Mouse (Mus musculus): Measurements from ENCODE around the gene Arhgef28. TPM values are rescaled to one million over a fixed set of nuclear protein-coding genes. Genes with fewer than 3 reads are reported as not detected.
A peak's percentile ranks its signal among the peaks of the same experiment; 100 is the strongest.

The Arhgef28 gene
- polyA plus RNA-seq, 1 experiment = 16.7 TPM

DNA sequence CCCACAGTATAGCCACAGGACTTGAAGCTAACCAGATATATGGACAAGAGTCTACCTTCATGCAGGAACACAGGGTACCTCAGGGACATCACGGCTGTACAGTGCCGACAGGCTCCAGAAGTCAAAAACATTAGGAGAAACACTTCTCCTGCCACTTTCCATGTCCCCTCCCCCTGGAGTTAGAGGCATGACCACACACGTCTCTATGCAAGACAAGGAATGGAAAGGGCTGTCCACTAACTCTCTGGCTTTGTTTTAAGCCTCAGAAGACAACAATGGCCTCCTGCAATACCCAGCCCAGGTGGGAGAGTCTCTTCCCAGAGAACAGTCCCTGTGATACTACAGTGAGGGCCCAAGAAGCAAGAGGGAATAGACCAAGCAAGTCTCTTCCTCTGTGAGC is 191.3 kb downstream of the Arhgef28 start:
- peak overlapping the region; percentile 84 for H3K27ac ChIP-seq (ENCODE audit: insufficient read depth, low read length)
- no peak for TF ChIP-seq CTCF (IDR thresholded peaks at IDR 0.05; ENCODE audit: borderline replicate concordance, insufficient read depth, low read length)
- no peak for TF ChIP-seq POLR2A (IDR thresholded peaks at IDR 0.05; ENCODE audit: low read depth, low read length)
- H3K4me1 ChIP-seq (ENCODE audit: control insufficient read depth, insufficient read depth, low read length) = no peaks in the 10 kb centered on the region
- peak overlapping the region; percentile 44 for H3K4me3 ChIP-seq (ENCODE audit: insufficient read depth, low read length)

- Histone ChIP-seq H3K4me3 (ENCODE audit: insufficient read depth, low read length) (no peak overlapping the region), H3K27ac (ENCODE audit: insufficient read depth, low read length) (no peak overlapping the region), H3K4me1 (ENCODE audit: control insufficient read depth, insufficient read depth, low read length) (no peaks in the 10 kb centered on the region)
- TF ChIP-seq CTCF (IDR thresholded peaks at IDR 0.05; ENCODE audit: borderline replicate concordance, insufficient read depth, low read length) (no peak), POLR2A (IDR thresholded peaks at IDR 0.05; ENCODE audit: low read depth, low read length) (no peak)
Observed at GRCm38 (mm10) chr13:98013715-98014114, 192.5 kb downstream of the Arhgef28 start.

GRCm38 (mm10) chr13:98011931-98012341 is 194.3 kb downstream of the Arhgef28 start:
- Histone ChIP-seq H3K27ac (ENCODE audit: insufficient read depth, low read length) (no peak overlapping the region), H3K4me3 (ENCODE audit: insufficient read depth, low read length) (no peak overlapping the region), H3K4me1 (ENCODE audit: control insufficient read depth, insufficient read depth, low read length) (no peaks in the 10 kb centered on the region)
- TF ChIP-seq POLR2A (IDR thresholded peaks at IDR 0.05; ENCODE audit: low read depth, low read length) (no peak), CTCF (IDR thresholded peaks at IDR 0.05; ENCODE audit: borderline replicate concordance, insufficient read depth, low read length) (no peak)

DNA sequence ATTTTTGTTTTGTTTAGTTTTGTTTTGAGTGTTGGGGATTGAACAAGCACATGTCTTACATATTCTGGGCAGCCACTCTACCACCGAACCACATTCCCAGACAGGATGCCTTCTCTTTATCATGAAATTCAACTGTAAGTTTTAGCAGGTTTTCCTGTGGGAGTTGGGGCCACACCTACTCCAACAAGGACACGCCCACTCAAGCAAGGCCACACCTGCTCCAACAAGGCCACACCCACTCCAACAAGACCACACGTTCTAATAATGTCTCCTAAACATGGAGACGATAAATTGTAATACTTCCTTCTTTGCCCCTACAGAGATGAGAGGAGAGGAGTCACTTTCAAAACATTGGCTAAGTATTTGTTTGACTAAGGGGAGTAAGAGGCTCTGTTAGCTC is 197.2 kb downstream of the Arhgef28 start:
- Histone ChIP-seq H3K4me1 (ENCODE audit: control insufficient read depth, insufficient read depth, low read length) (0 out of 2 replicates have a peak, but pooled peaks cover 3% of the 10 kb centered on the region), H3K27ac (ENCODE audit: insufficient read depth, low read length) (no peak overlapping the region), H3K4me3 (ENCODE audit: insufficient read depth, low read length) (no peak overlapping the region)
- TF ChIP-seq CTCF (IDR thresholded peaks at IDR 0.05; ENCODE audit: borderline replicate concordance, insufficient read depth, low read length) = no peak
- no peak for TF ChIP-seq POLR2A (IDR thresholded peaks at IDR 0.05; ENCODE audit: low read depth, low read length)

DNA sequence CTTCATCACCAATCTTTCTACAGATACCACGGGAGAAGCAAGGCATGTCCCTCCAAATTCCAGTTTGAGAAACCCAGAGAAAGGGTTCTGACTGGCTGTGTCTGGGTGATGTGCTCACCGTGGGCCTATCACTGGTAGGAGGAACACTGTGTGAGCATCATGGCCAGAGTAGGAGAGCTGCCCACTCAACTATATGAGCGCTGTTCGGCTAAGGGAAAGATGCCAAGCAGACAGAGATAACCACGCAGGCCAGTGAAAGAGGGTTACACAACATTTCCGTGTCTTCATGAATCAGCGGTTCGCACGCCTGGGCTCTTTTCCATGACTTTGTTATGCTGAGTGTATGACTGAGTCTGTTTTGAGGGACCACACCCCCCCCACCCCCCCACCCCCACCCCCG is 197.7 kb downstream of the Arhgef28 start:
- Histone ChIP-seq H3K4me3 (ENCODE audit: insufficient read depth, low read length) (no peak overlapping the region), H3K4me1 (ENCODE audit: control insufficient read depth, insufficient read depth, low read length) (0 out of 2 replicates have a peak, but pooled peaks cover 3% of the 10 kb centered on the region), H3K27ac (ENCODE audit: insufficient read depth, low read length) (no peak overlapping the region)
- no peak for TF ChIP-seq CTCF (IDR thresholded peaks at IDR 0.05; ENCODE audit: borderline replicate concordance, insufficient read depth, low read length)
- no peak for TF ChIP-seq POLR2A (IDR thresholded peaks at IDR 0.05; ENCODE audit: low read depth, low read length)

GRCm38 (mm10) chr13:98005611-98006218 is 200.5 kb downstream of the Arhgef28 start:
- Histone ChIP-seq H3K27ac (ENCODE audit: insufficient read depth, low read length) (no peak overlapping the region; the same call in 1 of the 2 replicates), H3K4me3 (ENCODE audit: insufficient read depth, low read length) (no peak overlapping the region), H3K4me1 (ENCODE audit: control insufficient read depth, insufficient read depth, low read length) (0 out of 2 replicates have a peak, but pooled peaks cover 3% of the 10 kb centered on the region)
- TF ChIP-seq CTCF (IDR thresholded peaks at IDR 0.05; ENCODE audit: borderline replicate concordance, insufficient read depth, low read length) = no peak
- no peak for TF ChIP-seq POLR2A (IDR thresholded peaks at IDR 0.05; ENCODE audit: low read depth, low read length)

- H3K4me3 ChIP-seq (ENCODE audit: insufficient read depth, low read length) = no peak overlapping the region
- H3K27ac ChIP-seq (ENCODE audit: insufficient read depth, low read length) = no peak overlapping the region
- H3K4me1 ChIP-seq (ENCODE audit: control insufficient read depth, insufficient read depth, low read length) = 0 out of 2 replicates have a peak, but pooled peaks cover 3% of the 10 kb centered on the region
- TF ChIP-seq CTCF (IDR thresholded peaks at IDR 0.05; ENCODE audit: borderline replicate concordance, insufficient read depth, low read length) (no peak), POLR2A (IDR thresholded peaks at IDR 0.05; ENCODE audit: low read depth, low read length) (no peak)
Observed at GRCm38 (mm10) chr13:98004647-98005414, 201.4 kb downstream of the Arhgef28 start.

DNA sequence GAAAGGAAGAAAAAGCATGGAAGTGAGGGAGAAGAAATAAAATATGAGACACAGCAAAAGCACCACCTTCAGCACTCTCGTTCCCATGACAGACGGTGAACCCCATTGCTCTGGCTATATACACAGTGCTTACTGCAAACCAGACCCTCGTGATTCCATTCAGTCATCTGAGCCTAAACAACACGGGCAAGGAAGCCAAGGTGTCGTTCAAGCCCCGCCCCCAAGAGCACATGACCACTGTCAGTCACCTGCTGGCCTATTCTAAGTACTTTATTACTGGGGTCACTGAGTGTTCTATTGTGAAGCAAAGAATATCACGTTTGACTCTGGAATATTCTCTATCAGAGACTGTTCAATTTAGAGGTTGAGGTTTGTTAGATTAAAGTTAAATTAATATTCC is 202.5 kb downstream of the Arhgef28 start:
- 0 out of 2 replicates have a peak, but pooled peaks cover 3% of the 10 kb centered on the region for H3K4me1 ChIP-seq (ENCODE audit: control insufficient read depth, insufficient read depth, low read length)
- H3K4me3 ChIP-seq (ENCODE audit: insufficient read depth, low read length) = no peak overlapping the region
- TF ChIP-seq CTCF (IDR thresholded peaks at IDR 0.05; ENCODE audit: borderline replicate concordance, insufficient read depth, low read length) = no peak
- TF ChIP-seq POLR2A (IDR thresholded peaks at IDR 0.05; ENCODE audit: low read depth, low read length) = no peak
- H3K27ac ChIP-seq (ENCODE audit: insufficient read depth, low read length) = no peak overlapping the region

DNA sequence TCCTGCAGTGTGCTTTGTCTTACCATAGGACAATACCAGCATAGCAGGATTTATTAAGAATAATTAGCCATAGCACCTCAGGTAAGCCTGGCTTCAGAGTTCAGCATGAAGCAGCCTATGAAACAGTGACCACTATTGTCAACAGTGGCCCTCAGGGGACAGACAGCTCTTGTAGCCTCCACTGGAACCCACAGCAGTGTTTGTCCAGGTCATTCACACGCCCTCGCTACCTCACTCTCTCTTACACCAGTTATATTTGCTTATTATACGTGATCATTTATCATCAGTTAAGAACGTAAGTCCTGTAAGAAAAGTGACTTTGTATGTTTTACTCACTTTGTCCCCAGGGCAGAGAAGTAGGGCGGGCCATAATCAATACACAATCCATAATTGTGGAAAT is 203.6 kb downstream of the Arhgef28 start:
- TF ChIP-seq POLR2A (IDR thresholded peaks at IDR 0.05; ENCODE audit: low read depth, low read length) = no peak
- TF ChIP-seq CTCF (IDR thresholded peaks at IDR 0.05; ENCODE audit: borderline replicate concordance, insufficient read depth, low read length) = no peak
- no peak overlapping the region for H3K27ac ChIP-seq (ENCODE audit: insufficient read depth, low read length)

DNA sequence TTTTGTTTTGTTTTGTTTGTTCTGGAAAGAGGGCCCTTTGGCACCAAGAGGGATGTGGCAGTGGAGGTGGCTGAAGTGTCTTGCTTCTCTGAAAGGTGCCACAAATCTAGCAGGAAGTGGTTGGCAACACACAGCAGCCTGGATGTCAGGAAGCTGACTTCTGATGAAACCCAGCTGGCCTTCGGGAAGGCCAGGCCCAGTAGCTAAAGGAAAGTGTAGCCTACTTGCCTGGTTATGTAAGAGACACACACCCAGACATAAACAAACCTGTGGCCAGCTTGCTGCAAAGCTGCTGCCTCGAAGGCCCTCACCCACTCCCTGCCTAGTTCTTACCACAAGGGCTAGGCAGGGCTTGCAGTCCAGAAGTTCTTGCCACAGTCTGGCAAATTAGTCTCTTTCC is 204.1 kb downstream of the Arhgef28 start:
- H3K27ac ChIP-seq (ENCODE audit: insufficient read depth, low read length) = no peak overlapping the region

More for the DNA sequence above, 203.6 kb downstream of the Arhgef28 start:
- 0 out of 2 replicates have a peak, but pooled peaks cover 3% of the 10 kb centered on the region for H3K4me1 ChIP-seq (ENCODE audit: control insufficient read depth, insufficient read depth, low read length)
- H3K4me3 ChIP-seq (ENCODE audit: insufficient read depth, low read length) = no peak overlapping the region

More for the DNA sequence above, 204.1 kb downstream of the Arhgef28 start:
- no peak for TF ChIP-seq CTCF (IDR thresholded peaks at IDR 0.05; ENCODE audit: borderline replicate concordance, insufficient read depth, low read length)
- no peak for TF ChIP-seq POLR2A (IDR thresholded peaks at IDR 0.05; ENCODE audit: low read depth, low read length)
- Histone ChIP-seq H3K4me3 (ENCODE audit: insufficient read depth, low read length) (no peak overlapping the region), H3K4me1 (ENCODE audit: control insufficient read depth, insufficient read depth, low read length) (0 out of 2 replicates have a peak, but pooled peaks cover 3% of the 10 kb centered on the region)
